Comparison of ENCODE assay signal across 8 mouse cellular contexts in the genomic region with DNA sequence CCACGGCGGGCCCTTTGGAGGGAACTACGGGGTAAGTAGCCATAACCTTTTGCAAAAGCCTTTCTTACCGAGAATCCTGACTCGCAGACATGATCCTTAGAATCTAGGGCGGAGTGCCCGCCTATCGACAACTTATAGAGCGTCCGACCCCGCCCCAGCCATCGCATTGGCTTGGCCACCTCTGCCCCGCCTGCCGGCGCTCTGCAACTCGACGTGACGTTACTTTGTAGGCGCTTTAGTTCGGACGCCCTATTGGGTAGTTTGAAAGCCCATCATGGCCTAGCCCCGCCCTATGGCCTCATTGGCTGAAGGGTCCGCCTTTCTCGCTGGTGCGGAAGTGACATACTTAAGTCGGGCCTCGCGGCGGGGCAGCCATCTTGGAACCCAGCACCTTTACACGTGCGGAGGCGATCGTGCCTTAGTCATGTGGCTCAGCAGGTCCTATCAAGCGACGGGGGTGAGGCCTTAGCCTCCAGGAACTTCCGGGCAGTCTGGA. TPM values are rescaled to one million over a fixed set of nuclear protein-coding genes. Genes with fewer than 3 reads are reported as not detected.
DNase-seq lines count a peak whose midpoint lies in the region; ATAC-seq and TF ChIP-seq lines count a peak whose summit lies in the region.

Gene Eif4a1 (minus strand): TSS at position 213 of the 496 bp plus-strand sequence.

- peak; percentile 95 for ATAC-seq in Patski
- peak; percentile 98 for ATAC-seq in hindbrain, embryonic 13.5 days (ENCODE audit: low FRiP score)

- peaks cover 75% of the 10 kb centered on the region for H3K36me3 ChIP-seq in hindbrain, embryonic 13.5 days

- no peak for TF ChIP-seq CTCF in Patski (IDR thresholded peaks at IDR 0.05)

- H3K4me1 ChIP-seq in hindbrain, embryonic 13.5 days (replicated peaks): peaks cover 32% of the 10 kb centered on the region

- peak within 1 kb of the TSS; percentile 99 for H3K4me2 ChIP-seq in hindbrain, embryonic 13.5 days

- H3K4me3 ChIP-seq in hindbrain, embryonic 13.5 days: peak within 1 kb of the TSS; percentile 100

- H3K27ac ChIP-seq in hindbrain, embryonic 13.5 days: peak within 1 kb of the TSS; percentile 98

- no peaks in the 10 kb centered on the region for H3K9me3 ChIP-seq in hindbrain, embryonic 13.5 days

- peak within 1 kb of the TSS; percentile 100 for H3K9ac ChIP-seq in hindbrain, embryonic 13.5 days

- POLR2A ChIA-PET in Patski (lab: Charles Lee): interaction anchor here (2.0 kb wide), 1 partner anchor 10 kb away, joined by 5 read pairs; the partner anchor contains the start of gene Mpdu1

- WGBS in hindbrain, embryonic 13.5 days: 0% methylated on average over 36 of the region's 36 CpGs

- no peaks in the 10 kb centered on the region for H3K27me3 ChIP-seq in Patski
- no peaks in the 10 kb centered on the region for H3K27me3 ChIP-seq in hindbrain, embryonic 13.5 days

- in situ Hi-C loops in Patski (cut with MboI; ENCODE audit: low pct_unique_long_range_greater_than_20kb): loop anchor here (5.0 kb wide), 1 partner anchor 260 kb away; the partner anchor contains the start of gene Kdm6b

- peak; percentile 100 for DNase-seq in Patski (ENCODE audit: low read depth, low spot score)
- DNase-seq in cerebellum, postnatal 14 days: peak; percentile 100
- DNase-seq in frontal cortex, postnatal 14 days (ENCODE audit: low spot score in 2 of 2): peak; percentile 100
- peak; percentile 96 to 99 for DNase-seq in layer of hippocampus, postnatal 25 days (ENCODE audit: extremely low spot score in 1 of 2, low spot score in 1 of 2)
- peak; percentile 100 for DNase-seq in lung, postnatal 25 days (ENCODE audit: low spot score)
- peak; percentile 100 for DNase-seq in retina, embryonic 14.5 days (ENCODE audit: low spot score)
- peak; percentile 98 for DNase-seq in thymus, postnatal 4 days

- CTCF ChIA-PET in Patski (lab: Charles Lee): no interaction called here

RNA-seq across cellular contexts. Expression of gene Eif4a1, which starts in this region (rescaled TPM):
- 592 TPM for polyA plus RNA-seq in Patski (2021)
- polyA plus RNA-seq in hindbrain, embryonic 13.5 days (2015; fragmentation: Nextera tagmentation; extraction: Ambion mirVana): 528 and 537 TPM in 2 replicates
- total RNA-seq in layer of hippocampus, postnatal 25 days (2021): 100 to 1,000 TPM; 369 to 381 TPM

Comparison
In these comparisons a context has a peak if more than half of its experiments do, and no peak if none do; other contexts are left out.
1. Peak in every context shown above with its lines: DNase-seq, ATAC-seq, H3K4me3 ChIP-seq and H3K27ac ChIP-seq.